Mouse (Mus musculus): ENCODE measurements at regions not wholly inside any gene's neighbourhood (a gene's known extent, or its start where the extent isn't known, plus 50 kb on each side); places are given as distances from the start of the nearest gene placed in this dataset.

- no peak for TF ChIP-seq CTCF (conservative IDR thresholded peaks at IDR 0.05 in 1 of 2, IDR thresholded peaks at IDR 0.05 in 1 of 2; ENCODE audit: low read depth in 2 of 2, low read length in 2 of 2)
- no peak for TF ChIP-seq TBP (conservative IDR thresholded peaks at IDR 0.05; ENCODE audit: low read depth, low read length)
- TF ChIP-seq CHD1 (IDR thresholded peaks at IDR 0.05; ENCODE audit: low read depth, low read length), result no peak
- TF ChIP-seq USF2 (conservative IDR thresholded peaks at IDR 0.05; ENCODE audit: low read depth, low read length), result no peak
- TF ChIP-seq BHLHE40 (IDR thresholded peaks at IDR 0.05; ENCODE audit: low read depth, low read length), result no peak
- no peak for TF ChIP-seq MAX (IDR thresholded peaks at IDR 0.05; ENCODE audit: low read length)
- no peak for TF ChIP-seq SIN3A (IDR thresholded peaks at IDR 0.05; ENCODE audit: low read length)
- no peak for TF ChIP-seq KAT2A (IDR thresholded peaks at IDR 0.05; ENCODE audit: insufficient replicate concordance, low read length)
These were observed 126.5 kb upstream of the Otx2 start for GRCm38 (mm10) chr14:48800100-48800449.
